Mouse (Mus musculus): ENCODE results near the gene Tle6. TPM values are rescaled to one million over a fixed set of nuclear protein-coding genes. Genes with fewer than 3 reads are reported as not detected.

Gene Tle6
- 28.5 and 36.3 TPM in 2 replicates for polyA plus RNA-seq (2012; rRNA removed)

GRCm38 (mm10) chr10:81600738-81601203 is at the start of gene Tle6:
Gene Tle6 (minus strand): TSS chr10:81601073.

GRCm38 (mm10) chr10:81648803-81649775 is 48.2 kb upstream of the Tle6 start, which contains the start of gene Gm10778:
Gene Gm10778 (plus strand): TSS chr10:81649059.

GRCm38 (mm10) chr10:81628390-81628789 is 27.5 kb upstream of the Tle6 start, which contains the start of gene Ankrd24:
Gene Ankrd24 (plus strand): TSS chr10:81628540.

GRCm38 (mm10) chr10:81626994-81627835 is 26.3 kb upstream of the Tle6 start, which contains the start of gene Sirt6:
Gene Sirt6 (minus strand): TSS chr10:81627797.

GRCm38 (mm10) chr10:81605974-81606751 is 5.3 kb upstream of the Tle6 start, which contains the start of gene BC025920:
Gene BC025920 (plus strand): TSS chr10:81606270.

GRCm38 (mm10) chr10:81574081-81575056 is 26.5 kb downstream of the Tle6 start, which contains the start of gene Tle2:
Gene Tle2 (plus strand): TSS chr10:81574561.

GRCm38 (mm10) chr10:81559163-81559626 is 41.7 kb downstream of the Tle6 start, which contains the start of gene Aes:
Gene Aes (plus strand): TSS chr10:81559488.

GRCm38 (mm10) chr10:81545161-81545747 is 55.6 kb downstream of the Tle6 start, which contains the start of gene Gna11:
Gene Gna11 (minus strand): TSS chr10:81545190.

Other genes with a start within 250 kb of the Tle6 start
- 33.7 and 37.4 TPM in 2 replicates for gene Mfsd12, start 243.6 kb downstream of the Tle6 start, polyA plus RNA-seq (2012; rRNA removed)
- 43.7 and 48.7 TPM in 2 replicates for gene 4930404N11Rik, start 235.3 kb downstream of the Tle6 start, polyA plus RNA-seq (2012; rRNA removed)
- 130 and 133 TPM in 2 replicates for gene Fzr1, start 222.6 kb downstream of the Tle6 start, polyA plus RNA-seq (2012; rRNA removed)
- 98.1 and 108 TPM in 2 replicates for gene Dohh, start 216.6 kb downstream of the Tle6 start, polyA plus RNA-seq (2012; rRNA removed)
- gene Gm48551, start 216.6 kb downstream of the Tle6 start, polyA plus RNA-seq (2012; rRNA removed), result 2.9 TPM in 2 replicates
- gene Gm48552, start 212.1 kb downstream of the Tle6 start, polyA plus RNA-seq (2012; rRNA removed), result 4.4 and 5.7 TPM in 2 replicates
- 504 and 602 TPM in 2 replicates for gene Smim24, start 208.0 kb downstream of the Tle6 start, polyA plus RNA-seq (2012; rRNA removed)
- gene Nfic, start 145.4 kb downstream of the Tle6 start, polyA plus RNA-seq (2012; rRNA removed), result 33.9 and 48.1 TPM in 2 replicates
- 4.7 and 5.4 TPM in 2 replicates for gene Celf5, start 118.4 kb downstream of the Tle6 start, polyA plus RNA-seq (2012; rRNA removed)
- gene Ncln, start 104.7 kb downstream of the Tle6 start, polyA plus RNA-seq (2012; rRNA removed), result 240 and 254 TPM in 2 replicates
- 4.5 and 5.7 TPM in 2 replicates for gene S1pr4, start 100.9 kb downstream of the Tle6 start, polyA plus RNA-seq (2012; rRNA removed)
- 3.0 and 3.1 TPM in 2 replicates for gene Gna15, start 76.8 kb downstream of the Tle6 start, polyA plus RNA-seq (2012; rRNA removed)
- 280 and 341 TPM in 2 replicates for gene Gna11, start 55.9 kb downstream of the Tle6 start, polyA plus RNA-seq (2012; rRNA removed)
- gene Aes, start 41.6 kb downstream of the Tle6 start, polyA plus RNA-seq (2012; rRNA removed), result 1,852 and 2,404 TPM in 2 replicates
- 48.9 and 62.5 TPM in 2 replicates for gene Tle2, start 26.5 kb downstream of the Tle6 start, polyA plus RNA-seq (2012; rRNA removed)
- gene BC025920, start 5.2 kb upstream of the Tle6 start, polyA plus RNA-seq (2012; rRNA removed), result 0.55 and 0.89 TPM in 2 replicates
- 51.7 and 56.4 TPM in 2 replicates for gene Sirt6, start 26.7 kb upstream of the Tle6 start, polyA plus RNA-seq (2012; rRNA removed)
- 34.1 and 39.1 TPM in 2 replicates for gene Ankrd24, start 27.5 kb upstream of the Tle6 start, polyA plus RNA-seq (2012; rRNA removed)
- gene Gm10778, start 48.0 kb upstream of the Tle6 start, polyA plus RNA-seq (2012; rRNA removed), result 0.20 and 0.30 TPM in 2 replicates
- 0.07 and 0.20 TPM in 2 replicates for gene Zfp433, start 103.8 kb upstream of the Tle6 start, polyA plus RNA-seq (2012; rRNA removed)
- gene Gm3055, start 170.1 kb upstream of the Tle6 start, polyA plus RNA-seq (2012; rRNA removed), result 0.30 and 0.33 TPM in 2 replicates
- not detected in 2 replicates for gene Gm4767, start 211.1 kb upstream of the Tle6 start, polyA plus RNA-seq (2012; rRNA removed)